In the genomic region with DNA sequence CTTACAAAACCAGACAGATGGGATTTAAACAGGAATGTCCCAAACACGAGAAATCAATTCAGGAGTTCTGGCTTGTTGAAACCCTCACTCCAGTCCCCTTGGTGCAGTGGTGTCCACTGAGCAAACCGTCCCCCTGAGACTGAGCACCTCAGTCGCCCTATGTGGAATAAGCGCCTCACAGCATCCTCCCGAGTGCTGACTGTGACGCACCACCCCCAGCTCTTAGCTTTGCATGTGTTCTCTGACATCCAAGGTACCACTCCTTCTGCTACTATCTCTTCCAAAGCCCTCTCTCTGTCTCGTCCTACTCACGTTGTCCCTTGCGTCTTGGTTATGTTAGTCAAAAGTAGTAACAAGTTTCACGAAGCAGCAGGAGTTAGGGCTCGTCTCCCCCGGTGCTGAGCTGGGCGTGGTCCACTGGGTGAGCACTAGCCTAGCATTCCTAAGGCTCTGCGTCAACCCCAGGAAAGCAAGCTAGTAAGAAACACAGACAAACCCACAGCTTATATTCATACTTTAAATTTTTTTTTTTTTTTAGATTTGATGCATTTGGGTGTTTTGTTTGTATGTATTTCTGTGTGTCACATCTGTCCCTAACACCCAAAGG, we compare ENCODE assay signal across 11 mouse cellular contexts. TPM values are rescaled to one million over a fixed set of nuclear protein-coding genes. Genes with fewer than 3 reads are reported as not detected.
DNase-seq lines count a peak whose midpoint lies in the region; ATAC-seq and TF ChIP-seq lines count a peak whose summit lies in the region.
"Had no signal": no experiment of that assay in that cellular context is flagged by ENCODE, and none has a peak within 500 bp of the region (broad histone marks: within the 10 kb centered on the region; RNA-seq: fewer than 3 reads in every experiment).

No protein-coding gene starts in this region.

- TF ChIP-seq POLR2A in small intestine, adult 2 months (IDR thresholded peaks at IDR 0.05; ENCODE audit: low read depth, low read length) = no peak

- peak; percentile 58 for ATAC-seq in frontal cortex, adult (ENCODE audit: low TSS enrichment)
- no peak for ATAC-seq in limb, embryonic 12.5 days (ENCODE audit: insufficient number of reproducible peaks, insufficient read depth, low FRiP score, low TSS enrichment, low read depth)
- peak; percentile 56 for ATAC-seq in intestine, embryonic 14.5 days (replicated peaks; ENCODE audit: low FRiP score, low TSS enrichment, low read depth)
- no peak for ATAC-seq in hindbrain, embryonic 11.5 days (ENCODE audit: low FRiP score)
- ATAC-seq in forebrain, embryonic 15.5 days (replicated peaks) = no peak

- H3K9ac ChIP-seq in limb, embryonic 12.5 days (replicated peaks) = no peak overlapping the region
- H3K9ac ChIP-seq in intestine, embryonic 14.5 days (ENCODE audit: low read length) = no peak overlapping the region
- H3K9ac ChIP-seq in hindbrain, embryonic 11.5 days (ENCODE audit: low read depth, low read length) = no peak overlapping the region
- H3K9ac ChIP-seq in forebrain, embryonic 15.5 days (replicated peaks) = no peak overlapping the region
- H3K9ac ChIP-seq: limb, embryonic 13.5 days had no signal

- 0 out of 2 replicates have a peak, but pooled peaks cover 5% of the 10 kb centered on the region for H3K4me1 ChIP-seq in limb, embryonic 12.5 days (replicated peaks)
- peaks cover 5% of the 10 kb centered on the region; the same call in 1 of the 2 replicates for H3K4me1 ChIP-seq in limb, embryonic 10.5 days
- peaks cover 20% of the 10 kb centered on the region; the same call in 1 of the 2 replicates for H3K4me1 ChIP-seq in intestine, embryonic 14.5 days (replicated peaks; ENCODE audit: control insufficient read depth, insufficient read depth, low read length)
- peaks cover 3% of the 10 kb centered on the region; the same call in 1 of the 2 replicates for H3K4me1 ChIP-seq in small intestine, adult 2 months (ENCODE audit: control insufficient read depth, insufficient read depth, insufficient read length, low read length)
- H3K4me1 ChIP-seq in hindbrain, embryonic 11.5 days (replicated peaks; ENCODE audit: control insufficient read depth, insufficient read depth, low read length) = no peaks in the 10 kb centered on the region
- H3K4me1 ChIP-seq in forebrain, embryonic 15.5 days = peaks cover 4% of the 10 kb centered on the region; the same call in 1 of the 2 replicates

- H3K4me3 ChIP-seq in limb, embryonic 12.5 days (replicated peaks) = no peak overlapping the region
- H3K4me3 ChIP-seq in limb, embryonic 10.5 days = no peak overlapping the region
- no peak overlapping the region for H3K4me3 ChIP-seq in intestine, embryonic 14.5 days (ENCODE audit: low read depth, low read length)
- peak overlapping the region; percentile 8; the same call in 1 of the 2 replicates for H3K4me3 ChIP-seq in small intestine, adult 2 months (ENCODE audit: low read depth, low read length)
- no peak overlapping the region for H3K4me3 ChIP-seq in hindbrain, embryonic 11.5 days (ENCODE audit: low read depth, low read length)
- H3K4me3 ChIP-seq in forebrain, embryonic 15.5 days = no peak overlapping the region
- H3K4me3 ChIP-seq: limb, embryonic 13.5 days had no signal

- no peaks in the 10 kb centered on the region for H3K9me3 ChIP-seq in limb, embryonic 12.5 days
- H3K9me3 ChIP-seq in limb, embryonic 10.5 days (replicated peaks) = no peaks in the 10 kb centered on the region
- no peaks in the 10 kb centered on the region for H3K9me3 ChIP-seq in intestine, embryonic 14.5 days (ENCODE audit: control insufficient read depth, low read length)
- H3K9me3 ChIP-seq in hindbrain, embryonic 11.5 days (ENCODE audit: control insufficient read depth, low read length) = no peaks in the 10 kb centered on the region
- H3K9me3 ChIP-seq in forebrain, embryonic 15.5 days = no peaks in the 10 kb centered on the region
- H3K9me3 ChIP-seq: limb, embryonic 13.5 days had no signal

- no peaks in the 10 kb centered on the region for H3K27me3 ChIP-seq in limb, embryonic 12.5 days
- no peaks in the 10 kb centered on the region for H3K27me3 ChIP-seq in limb, embryonic 10.5 days (ENCODE audit: low read depth, poor library complexity, severe bottlenecking)
- H3K27me3 ChIP-seq in intestine, embryonic 14.5 days (replicated peaks; ENCODE audit: control insufficient read depth, insufficient read depth, low read length) = no peaks in the 10 kb centered on the region
- no peaks in the 10 kb centered on the region for H3K27me3 ChIP-seq in small intestine, adult 2 months (ENCODE audit: control insufficient read depth, insufficient read depth, low read length)
- no peaks in the 10 kb centered on the region for H3K27me3 ChIP-seq in hindbrain, embryonic 11.5 days (ENCODE audit: control insufficient read depth, insufficient read depth, low read length)
- no peaks in the 10 kb centered on the region for H3K27me3 ChIP-seq in forebrain, embryonic 15.5 days
- H3K27me3 ChIP-seq: limb, embryonic 13.5 days had no signal

- no peak for TF ChIP-seq CTCF in small intestine, adult 2 months (IDR thresholded peaks at IDR 0.05; ENCODE audit: extremely low read depth, insufficient read length, insufficient replicate concordance, low read depth, low read length)

- no peak for DNase-seq in frontal cortex, postnatal 14 days (ENCODE audit: low spot score in 2 of 2)
- no peak for DNase-seq in limb, embryonic 10.5 days (ENCODE audit: low spot score)
- DNase-seq in intestine, embryonic 14.5 days (ENCODE audit: low spot score) = peak; percentile 60
- no peak for DNase-seq in hindbrain, embryonic 11.5 days (ENCODE audit: low spot score)
- DNase-seq: cerebellum, postnatal 14 days; kidney, adult 2 months had no signal

- H3K4me2 ChIP-seq in limb, embryonic 12.5 days = no peak overlapping the region
- H3K4me2 ChIP-seq in intestine, embryonic 14.5 days (ENCODE audit: low read length) = peak overlapping the region; percentile 9; the same call in 1 of the 2 replicates
- H3K4me2 ChIP-seq in hindbrain, embryonic 11.5 days (replicated peaks; ENCODE audit: low read depth, low read length) = no peak overlapping the region
- no peak overlapping the region for H3K4me2 ChIP-seq in forebrain, embryonic 15.5 days (replicated peaks)
- H3K4me2 ChIP-seq: limb, embryonic 13.5 days had no signal

- WGBS in limb, embryonic 12.5 days = 81% methylated on average over 14 of the region's 14 CpGs
- WGBS in limb, embryonic 10.5 days = 84% methylated on average over 14 of the region's 14 CpGs
- WGBS in intestine, embryonic 14.5 days = 66% methylated on average over 14 of the region's 14 CpGs
- WGBS in small intestine, adult 2 months = 65% methylated on average over 14 of the region's 14 CpGs
- 85% methylated on average over 14 of the region's 14 CpGs for WGBS in hindbrain, embryonic 11.5 days
- WGBS in forebrain, embryonic 15.5 days = 86% methylated on average over 14 of the region's 14 CpGs

- 0 out of 2 replicates have a peak, but pooled peaks cover 4% of the 10 kb centered on the region for H3K36me3 ChIP-seq in limb, embryonic 12.5 days
- H3K36me3 ChIP-seq in limb, embryonic 10.5 days = peaks cover 14% of the 10 kb centered on the region; the same call in 1 of the 2 replicates
- H3K36me3 ChIP-seq in intestine, embryonic 14.5 days (ENCODE audit: control insufficient read depth, insufficient read depth, low read length) = no peaks in the 10 kb centered on the region
- H3K36me3 ChIP-seq in small intestine, adult 2 months (ENCODE audit: control insufficient read depth, insufficient read depth, low read length) = no peaks in the 10 kb centered on the region
- H3K36me3 ChIP-seq in hindbrain, embryonic 11.5 days (ENCODE audit: control insufficient read depth, insufficient read depth, low read length) = no peaks in the 10 kb centered on the region
- 0 out of 2 replicates have a peak, but pooled peaks cover 3% of the 10 kb centered on the region for H3K36me3 ChIP-seq in forebrain, embryonic 15.5 days

- 0 out of 2 replicates have a peak overlapping the region, but pooled peaks have one; percentile 12 for H3K27ac ChIP-seq in limb, embryonic 12.5 days
- H3K27ac ChIP-seq in limb, embryonic 10.5 days = no peak overlapping the region
- H3K27ac ChIP-seq in intestine, embryonic 14.5 days (ENCODE audit: low read depth) = peak overlapping the region; percentile 65
- peak overlapping the region; percentile 23; the same call in 1 of the 2 replicates for H3K27ac ChIP-seq in small intestine, adult 2 months (ENCODE audit: insufficient read depth, low read depth, low read length)
- no peak overlapping the region for H3K27ac ChIP-seq in hindbrain, embryonic 11.5 days (ENCODE audit: low read depth, low read length)
- H3K27ac ChIP-seq in forebrain, embryonic 15.5 days (replicated peaks) = no peak overlapping the region

RNA-seq across cellular contexts. Expression of gene Strn3, which starts 43.0 kb away (rescaled TPM):
- polyA plus RNA-seq in limb, embryonic 12.5 days (2016; fragmentation: Nextera tagmentation; extraction: Ambion mirVana) = 62.5 and 63.7 TPM in 2 replicates
- 31.6 and 41.5 TPM in 2 replicates for polyA plus RNA-seq in limb, embryonic 10.5 days (2016; fragmentation: Nextera tagmentation; extraction: Ambion mirVana)
- 48.6 and 50.6 TPM in 2 replicates for polyA plus RNA-seq in intestine, embryonic 14.5 days (2014; fragmentation: Nextera tagmentation; extraction: Ambion mirVana)
- 5.0 and 9.6 TPM in 2 replicates for polyA plus RNA-seq in small intestine, adult 2 months (2012; rRNA removed)
- polyA plus RNA-seq in hindbrain, embryonic 11.5 days (2014; fragmentation: Nextera tagmentation; extraction: Ambion mirVana) = 57.7 and 60.7 TPM in 2 replicates
- polyA plus RNA-seq in forebrain, embryonic 15.5 days (2015; fragmentation: Nextera tagmentation; extraction: Ambion mirVana) = 41.3 and 44.3 TPM in 2 replicates

RNA-seq across cellular contexts. Expression of gene Ap4s1, which starts 43.9 kb away (rescaled TPM):
- 34.9 and 36.2 TPM in 2 replicates for polyA plus RNA-seq in limb, embryonic 12.5 days (2016; fragmentation: Nextera tagmentation; extraction: Ambion mirVana)
- polyA plus RNA-seq in limb, embryonic 10.5 days (2016; fragmentation: Nextera tagmentation; extraction: Ambion mirVana) = 29.7 and 33.0 TPM in 2 replicates
- polyA plus RNA-seq in intestine, embryonic 14.5 days (2014; fragmentation: Nextera tagmentation; extraction: Ambion mirVana) = 29.5 and 31.5 TPM in 2 replicates
- 1.1 and 3.2 TPM in 2 replicates for polyA plus RNA-seq in small intestine, adult 2 months (2012; rRNA removed)
- polyA plus RNA-seq in hindbrain, embryonic 11.5 days (2014; fragmentation: Nextera tagmentation; extraction: Ambion mirVana) = 55.2 and 57.8 TPM in 2 replicates
- polyA plus RNA-seq in forebrain, embryonic 15.5 days (2015; fragmentation: Nextera tagmentation; extraction: Ambion mirVana) = 43.3 and 46.4 TPM in 2 replicates

Comparison
In these comparisons a context has a peak if more than half of its experiments do, and no peak if none do; other contexts are left out.
1. H3K27ac ChIP-seq: peak in limb, embryonic 12.5 days (single experiment), intestine, embryonic 14.5 days (single experiment) and small intestine, adult 2 months (single experiment); none in limb, embryonic 10.5 days (single experiment), hindbrain, embryonic 11.5 days (single experiment) and forebrain, embryonic 15.5 days (single experiment).
2. ATAC-seq: peak in frontal cortex, adult (single experiment) and intestine, embryonic 14.5 days (single experiment); none in limb, embryonic 12.5 days (single experiment), hindbrain, embryonic 11.5 days (single experiment) and forebrain, embryonic 15.5 days (single experiment).